Mouse (Mus musculus) spleen, adult 2 months (tissue): Measurements from ENCODE around the gene Trim80. TPM values are rescaled to one million over a fixed set of nuclear protein-coding genes. Genes with fewer than 3 reads are reported as not detected.

Experiments used
- DNase-seq, 2 experiments: peaks; one replicate each; pipeline versions ENCODE4 v3.0.0 to v3.0.0-alpha.2; 2012 to 2021; ENCODE audit warnings: low spot score in 2 of 2, low read depth in 1 of 2
- H3K27ac ChIP-seq: fragments of 200-500 bp; 2 replicates; pipeline ENCODE4 v1.5.1; 2012; ENCODE audit warnings: low read length, inconsistent platforms; ENCODE audit not compliant: insufficient read depth
- H3K27me3 ChIP-seq: fragments of 200-500 bp; 2 replicates; pipeline ENCODE4 v1.6.1; 2012; ENCODE audit warnings: mild to moderate bottlenecking, moderate library complexity, low read length, inconsistent platforms; ENCODE audit not compliant: control insufficient read depth, insufficient read depth
- H3K36me3 ChIP-seq: fragments of 200-500 bp; 2 replicates; pipeline ENCODE4 v1.6.1; 2012; ENCODE audit warnings: mild to moderate bottlenecking, low read length, inconsistent platforms; ENCODE audit not compliant: control insufficient read depth, insufficient read depth
- H3K4me1 ChIP-seq: fragments of 200-500 bp; 2 replicates; pipeline ENCODE4 v1.6.1; 2011; ENCODE audit warnings: inconsistent platforms; ENCODE audit not compliant: control insufficient read depth, insufficient read depth, insufficient read length
- H3K4me3 ChIP-seq: fragments of 200-500 bp; 2 replicates; pipeline ENCODE4 v1.5.1; 2011; ENCODE audit warnings: mild to moderate bottlenecking, inconsistent platforms; ENCODE audit not compliant: insufficient read depth, insufficient read length; ENCODE audit errors: extremely low read depth
- CTCF ChIP-seq: fragments of 200-500 bp; IDR thresholded peaks from 2 replicates; pipeline ENCODE4 v1.5.1; 2011; ENCODE audit warnings: mild to moderate bottlenecking, inconsistent platforms; ENCODE audit not compliant: insufficient read depth, insufficient read length, insufficient replicate concordance; ENCODE audit errors: extremely low read depth
- POLR2A ChIP-seq: fragments of 200-500 bp; IDR thresholded peaks from 2 replicates; pipeline ENCODE4 v1.6.1; 2011; ENCODE audit warnings: low read depth, low read length, inconsistent platforms
- WGBS: fragments of 180-500 bp; shearing (Covaris S2); methylation state at CpG from one replicate; pipeline ENCODE4 v1.1.7; 2018; 5-methylcytosine and 5-hydroxymethylcytosine counted together
- polyA plus RNA-seq: library from polyadenylated mRNA; depleted of rRNA; stranded (reverse); fragments of >200 nt; gene quantifications from 2 replicates; pipeline ENCODE4 v1.2.3, GENCODE M21; 2012; rRNA removed

The Trim80 gene
- not detected in 2 replicates for polyA plus RNA-seq

DNA sequence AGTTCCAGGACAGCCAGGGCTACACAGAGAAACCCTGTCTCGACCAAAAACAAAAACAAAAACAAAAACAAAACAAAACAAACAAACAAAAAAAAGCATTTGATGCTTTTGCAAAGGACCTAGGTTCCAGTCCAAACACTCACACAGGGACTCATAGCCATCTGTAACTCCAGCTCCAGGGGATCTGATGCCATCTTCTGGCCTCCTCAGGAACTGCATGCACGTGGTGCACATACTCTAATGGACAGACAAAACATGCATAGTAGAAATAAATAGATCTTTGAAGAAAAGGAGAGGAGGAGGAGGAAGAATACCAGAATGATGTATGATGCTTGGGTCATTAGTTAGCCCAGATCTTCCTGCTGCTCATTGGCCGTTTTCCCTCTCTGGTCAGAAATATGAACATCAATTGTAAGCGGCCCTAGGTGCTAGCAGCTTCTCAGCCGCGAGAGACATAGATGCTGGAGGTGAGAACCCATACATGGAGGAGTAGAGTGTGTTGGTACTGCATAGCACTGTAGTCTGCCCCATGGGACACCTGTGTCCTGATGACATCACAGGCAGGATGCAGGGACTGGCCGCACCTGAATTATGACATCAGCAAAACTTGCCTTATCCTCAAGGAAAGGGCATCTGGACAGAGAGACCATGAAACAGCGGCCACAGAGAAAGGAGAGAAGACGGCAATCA is at the start of gene Trim80:
Gene Trim80, plus strand, starts transcription at position 640 of the 690 bp plus-strand sequence.
- Histone ChIP-seq H3K36me3 (no peaks in the 10 kb centered on the region), H3K27me3 (no peaks in the 10 kb centered on the region; the same call in 1 of the 2 replicates), H3K4me1 (no peaks in the 10 kb centered on the region; the same call in 1 of the 2 replicates), H3K4me3 (no peak within 1 kb of the TSS), H3K27ac (no peak within 1 kb of the TSS)
- TF ChIP-seq POLR2A (no peak), CTCF (no peak)
- no peak for DNase-seq
- WGBS = 93% methylated on average over 9 of the region's 9 CpGs

DNA sequence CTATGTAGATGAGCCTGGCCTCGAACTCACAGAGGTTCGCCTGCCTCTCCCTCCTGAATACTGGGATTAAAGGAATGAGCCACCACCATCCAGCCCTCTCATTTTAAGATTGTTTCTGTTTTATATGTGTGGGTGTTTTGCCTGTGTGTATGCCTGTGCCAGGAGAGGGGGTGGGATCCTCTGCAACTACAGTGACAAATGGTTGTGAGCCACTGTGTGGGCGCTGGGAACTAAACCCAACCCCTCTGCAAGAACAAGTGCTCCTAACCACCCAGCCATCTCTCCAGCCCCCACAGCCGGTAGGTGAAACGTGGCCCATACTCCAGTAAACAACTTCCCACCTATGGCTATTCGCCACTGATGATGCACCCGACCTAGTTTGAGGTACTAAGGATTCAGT is 49.0 kb upstream of the Trim80 start:
- WGBS = 89% methylated on average over 7 of the region's 7 CpGs
- Histone ChIP-seq H3K4me1 (no peaks in the 10 kb centered on the region), H3K27me3 (peaks cover 5% of the 10 kb centered on the region; the same call in 1 of the 2 replicates), H3K27ac (no peak overlapping the region), H3K4me3 (no peak overlapping the region), H3K36me3 (no peaks in the 10 kb centered on the region)
- TF ChIP-seq CTCF (no peak), POLR2A (no peak)
- no peak for DNase-seq

DNA sequence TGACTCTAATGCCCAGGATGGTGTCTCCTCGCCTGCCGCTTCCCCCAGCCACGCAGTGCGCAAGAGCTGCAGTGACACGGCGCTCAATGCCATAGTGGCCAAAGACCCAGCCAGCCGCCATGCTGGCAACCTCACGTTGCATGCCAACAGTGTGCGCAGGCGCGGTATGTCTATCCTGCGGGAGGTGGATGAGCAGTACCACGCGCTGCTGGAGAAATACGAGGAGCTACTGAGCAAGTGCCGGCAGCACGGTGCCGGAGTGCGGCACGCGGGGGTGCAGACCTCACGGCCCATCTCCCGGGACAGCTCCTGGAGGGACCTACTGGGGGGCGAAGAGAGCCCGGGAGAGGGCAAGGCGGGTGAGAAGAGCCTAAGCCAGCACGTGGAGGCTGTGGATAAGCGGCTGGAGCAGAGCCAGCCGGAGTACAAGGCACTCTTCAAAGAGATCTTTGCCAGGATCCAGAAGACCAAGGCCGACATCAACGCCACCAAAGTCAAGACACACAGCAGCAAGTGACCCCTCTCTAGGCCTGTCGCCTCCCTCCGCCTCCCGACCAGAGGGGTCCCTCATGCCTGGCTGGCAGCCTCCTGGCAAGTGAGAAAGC is 46.5 kb upstream of the Trim80 start:
- Histone ChIP-seq H3K36me3 (no peaks in the 10 kb centered on the region), H3K4me3 (no peak overlapping the region), H3K4me1 (no peaks in the 10 kb centered on the region), H3K27me3 (peaks cover 5% of the 10 kb centered on the region; the same call in 1 of the 2 replicates), H3K27ac (no peak overlapping the region)
- 88% methylated on average over 34 of the region's 34 CpGs for WGBS
- no peak for DNase-seq
- no peak for TF ChIP-seq POLR2A
- TF ChIP-seq CTCF = no peak

- WGBS = 76% methylated on average over 7 of the region's 7 CpGs
- H3K27ac ChIP-seq = no peak overlapping the region
- H3K36me3 ChIP-seq = no peaks in the 10 kb centered on the region
- TF ChIP-seq CTCF (no peak), POLR2A (no peak)
- DNase-seq = no peak
- H3K4me3 ChIP-seq = no peak overlapping the region
- no peaks in the 10 kb centered on the region for H3K4me1 ChIP-seq
- H3K27me3 ChIP-seq = peaks cover 5% of the 10 kb centered on the region; the same call in 1 of the 2 replicates
These were observed 42.3 kb upstream of the Trim80 start for GRCm38 (mm10) chr11:115398085-115398484.

GRCm38 (mm10) chr11:115400126-115400525 is 40.2 kb upstream of the Trim80 start:
- no peaks in the 10 kb centered on the region for H3K36me3 ChIP-seq
- H3K27ac ChIP-seq = no peak overlapping the region
- H3K27me3 ChIP-seq = no peaks in the 10 kb centered on the region
- no peak for DNase-seq
- no peak overlapping the region for H3K4me3 ChIP-seq
- no peaks in the 10 kb centered on the region; the same call in 1 of the 2 replicates for H3K4me1 ChIP-seq
- no peak for TF ChIP-seq POLR2A
- no peak for TF ChIP-seq CTCF
- 76% methylated on average over 3 of the region's 3 CpGs for WGBS

DNA sequence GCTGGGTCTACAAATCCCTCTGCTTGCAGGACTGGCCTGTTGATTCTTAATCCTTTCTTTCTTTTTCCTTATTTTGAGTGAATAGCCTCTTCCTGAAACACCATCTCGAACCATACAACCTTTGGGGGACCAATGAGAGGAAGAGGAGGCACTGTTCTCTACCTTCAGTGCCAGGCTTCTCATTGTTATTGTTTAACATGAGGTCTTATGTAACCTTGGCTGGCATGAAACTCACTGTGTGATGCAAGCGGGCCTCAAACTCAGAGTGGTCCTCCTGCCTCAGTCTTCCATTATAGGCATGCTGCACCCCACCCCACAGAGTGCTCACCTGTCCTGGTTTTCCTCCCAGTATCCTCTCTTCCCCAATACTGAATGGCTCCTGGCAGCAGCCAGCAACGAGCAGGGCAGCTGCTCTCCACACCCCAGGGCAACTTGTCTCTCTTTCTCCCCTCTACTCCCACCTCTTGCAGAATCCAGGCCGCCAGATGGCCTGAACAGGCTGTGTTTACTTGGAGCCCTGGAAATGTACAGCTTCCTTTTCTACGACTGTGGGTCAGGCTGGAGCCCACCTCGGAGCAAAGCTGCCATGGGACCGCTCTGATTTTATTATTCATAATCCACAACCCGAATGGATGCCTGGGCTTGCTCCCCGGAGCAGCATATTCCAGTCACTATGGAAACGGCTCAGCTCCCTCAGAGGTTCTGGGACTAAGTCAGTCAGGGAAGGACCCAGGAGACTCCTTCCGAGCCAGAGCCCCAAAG is 39.5 kb upstream of the Trim80 start:
- H3K4me1 ChIP-seq = no peaks in the 10 kb centered on the region; the same call in 1 of the 2 replicates
- 69% methylated on average over 11 of the region's 11 CpGs for WGBS
- no peak for DNase-seq
- H3K27me3 ChIP-seq = no peaks in the 10 kb centered on the region
- H3K36me3 ChIP-seq = no peaks in the 10 kb centered on the region
- TF ChIP-seq POLR2A (no peak), CTCF (no peak)
- no peak overlapping the region for H3K27ac ChIP-seq
- H3K4me3 ChIP-seq = no peak overlapping the region
